Mouse (Mus musculus): ENCODE results near the gene Ptpn23. TPM values are rescaled to one million over a fixed set of nuclear protein-coding genes. Genes with fewer than 3 reads are reported as not detected.
"Not testable (repeated sequence)": the region's sequence is repeated elsewhere in the genome, so short reads cannot be mapped to it uniquely, and the experiment has no call there.

Ptpn23 gene
- total and polyA plus RNA-seq, 2 experiments from 2014 or later = 14.1 to 36.0 TPM

DNA sequence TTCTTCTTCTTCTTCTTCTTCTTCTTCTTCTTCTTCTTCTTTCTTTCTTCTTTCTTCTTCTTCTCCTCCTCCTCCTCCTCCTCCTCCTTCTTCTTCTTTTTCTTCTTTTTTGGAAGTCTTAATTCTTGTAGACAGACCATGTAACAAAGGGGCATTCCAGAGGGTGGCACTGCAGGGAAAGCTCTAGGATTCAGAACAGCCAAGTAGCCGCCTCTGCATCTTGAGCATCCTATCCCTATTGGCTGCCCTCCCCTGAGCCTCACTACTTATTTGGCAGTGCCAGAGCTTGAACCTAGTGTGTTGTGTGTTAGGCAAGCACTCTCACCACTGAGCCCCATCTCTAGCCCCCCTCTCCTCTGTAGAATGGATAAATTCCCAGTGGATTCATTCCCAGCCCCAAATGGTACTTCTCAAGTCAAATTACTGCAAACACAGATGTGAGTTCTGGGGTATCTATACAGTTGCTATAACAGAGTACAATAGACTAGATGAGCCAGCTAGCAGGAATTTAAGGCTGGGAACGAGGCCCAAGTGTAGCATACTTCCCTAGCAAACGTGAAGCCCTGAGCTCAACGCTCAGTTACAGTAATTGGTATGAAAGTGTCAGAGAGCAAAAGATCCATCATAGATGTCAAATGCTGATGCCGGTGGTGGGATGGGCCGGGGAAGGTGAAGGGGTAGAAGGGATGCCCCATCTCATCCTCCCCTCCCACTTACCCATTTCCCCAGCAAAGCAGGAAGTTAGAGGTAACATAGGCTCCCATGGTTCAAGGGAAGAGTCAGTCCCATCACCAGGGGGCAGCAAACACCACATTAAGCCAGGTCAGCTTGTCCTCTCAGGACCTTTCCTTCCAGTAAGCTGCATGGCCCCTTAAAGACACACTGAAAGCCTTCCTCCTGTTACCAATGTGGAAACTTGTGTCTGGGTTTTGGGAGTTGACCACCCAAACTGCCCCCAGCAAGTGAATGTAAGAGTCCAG lies 3.2 kb upstream of the Ptpn23 start:
- 39% methylated on average over 6 of the region's 6 CpGs for WGBS
- peak; percentile 87 for TF ChIP-seq CTCF (IDR thresholded peaks at IDR 0.05)
- peak; percentile 80 for DNase-seq (ENCODE audit: low spot score)
- no peaks in the 10 kb centered on the region for H3K27me3 ChIP-seq (ENCODE audit: insufficient read depth, low read length)
- H3K4me2 ChIP-seq (ENCODE audit: low read depth, low read length, poor library complexity, severe bottlenecking) = no peak overlapping the region
- H3K4me3 ChIP-seq (ENCODE audit: low read depth, low read length) = no peak overlapping the region
- H3K9ac ChIP-seq (replicated peaks; ENCODE audit: low read length, poor library complexity, severe bottlenecking) = no peak overlapping the region
- no peaks in the 10 kb centered on the region for H3K9me3 ChIP-seq (ENCODE audit: low read length)
- no peak overlapping the region for H3K27ac ChIP-seq (ENCODE audit: low read depth, low read length)
- no peaks in the 10 kb centered on the region for H3K36me3 ChIP-seq (ENCODE audit: insufficient read depth, low read length)
- H3K4me1 ChIP-seq (ENCODE audit: insufficient read depth, low read length) = peaks cover 7% of the 10 kb centered on the region
- ATAC-seq (ENCODE audit: low FRiP score) = no peak

DNA sequence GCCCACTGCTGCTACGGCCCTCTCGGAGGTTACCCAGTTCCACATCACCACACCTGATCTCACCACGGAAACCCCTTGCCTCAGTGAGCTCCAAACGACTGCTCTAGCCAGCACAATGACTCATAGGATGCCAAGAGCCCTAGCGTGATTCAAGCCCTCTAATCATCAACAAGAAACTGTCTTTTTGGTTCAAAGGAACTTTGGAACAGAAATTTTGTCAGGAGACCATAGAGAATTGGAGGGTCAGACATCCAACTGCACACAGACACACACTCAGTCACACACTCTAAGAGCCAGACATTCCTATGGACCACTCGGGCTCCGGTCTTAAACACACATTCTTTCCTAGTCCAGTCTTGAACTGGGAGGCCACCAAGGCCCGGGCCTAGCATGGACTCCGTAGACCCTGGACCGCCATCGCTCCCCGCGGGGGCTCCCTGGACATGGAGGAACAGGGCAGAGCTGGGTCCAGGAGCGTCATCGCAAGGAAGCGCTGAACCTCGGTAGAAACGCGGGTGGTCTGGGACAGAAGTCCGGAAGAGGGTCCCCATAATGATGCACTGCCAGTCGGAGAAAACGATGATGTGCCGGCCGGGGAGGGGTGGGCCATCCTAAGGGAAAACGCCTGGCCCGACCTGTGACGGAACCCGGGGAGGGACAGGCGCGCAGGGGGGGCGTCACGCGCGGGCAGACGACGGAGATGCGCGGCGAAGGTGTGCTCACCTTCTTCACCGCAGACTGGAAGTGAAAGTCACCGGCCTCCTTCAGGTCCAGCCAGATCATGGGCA lies 508 bp downstream of the Ptpn23 start:
- Histone ChIP-seq H3K9ac (replicated peaks; ENCODE audit: low read length, poor library complexity, severe bottlenecking) (peak overlapping the region; percentile 91), H3K4me3 (ENCODE audit: low read depth, low read length) (peak overlapping the region; percentile 67), H3K9me3 (ENCODE audit: low read length) (no peaks in the 10 kb centered on the region), H3K36me3 (ENCODE audit: insufficient read depth, low read length) (peaks cover under 1% of the 10 kb centered on the region; the same call in 1 of the 2 replicates), H3K27ac (ENCODE audit: low read depth, low read length) (peak overlapping the region; percentile 82), H3K4me1 (ENCODE audit: insufficient read depth, low read length) (peaks cover 7% of the 10 kb centered on the region), H3K4me2 (ENCODE audit: low read depth, low read length, poor library complexity, severe bottlenecking) (peak overlapping the region; percentile 88), H3K27me3 (ENCODE audit: insufficient read depth, low read length) (no peaks in the 10 kb centered on the region)
- ATAC-seq (ENCODE audit: low FRiP score) (peak; percentile 75), DNase-seq (ENCODE audit: low spot score) (no peak)
- 1% methylated on average over 41 of the region's 41 CpGs for WGBS
- TF ChIP-seq CTCF (IDR thresholded peaks at IDR 0.05) = no peak

DNA sequence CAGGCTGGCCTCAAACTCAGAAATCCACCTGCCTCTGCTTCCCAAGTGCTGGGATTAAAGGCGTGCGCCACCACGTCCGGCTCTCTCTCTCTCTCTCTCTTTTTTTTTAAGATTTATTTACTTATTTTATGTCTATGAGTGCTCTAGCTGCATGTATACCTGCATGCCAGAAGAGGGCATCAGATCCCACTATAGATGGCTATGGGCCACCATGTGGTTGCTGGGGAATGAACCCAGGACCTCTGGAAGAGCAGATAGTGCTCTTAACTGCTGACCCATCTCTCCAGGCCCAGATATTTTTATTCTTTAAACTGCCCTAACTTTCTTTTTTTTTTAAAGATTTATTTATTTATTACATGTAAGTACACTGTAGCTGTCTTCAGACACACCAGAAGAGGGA lies 4.8 kb downstream of the Ptpn23 start:
- H3K4me2 ChIP-seq (ENCODE audit: low read depth, low read length, poor library complexity, severe bottlenecking); H3K4me1 ChIP-seq (ENCODE audit: insufficient read depth, low read length); H3K4me3 ChIP-seq (ENCODE audit: low read depth, low read length); H3K9ac ChIP-seq (replicated peaks; ENCODE audit: low read length, poor library complexity, severe bottlenecking); H3K27me3 ChIP-seq (ENCODE audit: insufficient read depth, low read length); DNase-seq (ENCODE audit: low spot score); H3K27ac ChIP-seq (ENCODE audit: low read depth, low read length); H3K36me3 ChIP-seq (ENCODE audit: insufficient read depth, low read length); ATAC-seq (ENCODE audit: low FRiP score); H3K9me3 ChIP-seq (ENCODE audit: low read length): not testable (repeated sequence)
- TF ChIP-seq CTCF (IDR thresholded peaks at IDR 0.05) = peak; percentile 33
- WGBS = 83% methylated on average over 4 of the region's 4 CpGs

DNA sequence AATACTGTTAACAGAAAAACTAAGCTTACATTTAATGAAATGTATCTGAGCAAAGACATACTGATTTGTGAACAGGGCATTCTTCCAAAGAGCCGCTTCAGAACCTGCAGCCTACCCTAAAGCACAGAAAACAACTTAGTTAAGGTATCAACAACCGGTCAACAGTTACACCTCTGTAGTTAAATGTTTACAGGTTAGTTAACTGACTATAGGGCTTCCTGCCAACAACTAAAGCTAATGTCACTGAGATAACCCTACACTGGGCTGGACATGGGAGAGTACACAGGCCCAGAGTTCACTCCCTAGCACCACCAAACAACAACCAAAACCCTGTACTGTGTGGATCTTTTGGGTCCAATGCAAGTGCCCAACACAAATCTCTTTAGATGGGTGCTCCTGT lies 5.3 kb downstream of the Ptpn23 start:
- H3K4me2 ChIP-seq (ENCODE audit: low read depth, low read length, poor library complexity, severe bottlenecking) = no peak overlapping the region
- no peak for ATAC-seq (ENCODE audit: low FRiP score)
- 98% methylated on average over 2 of the region's 2 CpGs for WGBS
- H3K4me3 ChIP-seq (ENCODE audit: low read depth, low read length) = no peak overlapping the region
- H3K27ac ChIP-seq (ENCODE audit: low read depth, low read length) = no peak overlapping the region
- TF ChIP-seq CTCF (IDR thresholded peaks at IDR 0.05) = no peak
- peaks cover 10% of the 10 kb centered on the region; the same call in 1 of the 2 replicates for H3K36me3 ChIP-seq (ENCODE audit: insufficient read depth, low read length)
- H3K9me3 ChIP-seq (ENCODE audit: low read length) = no peaks in the 10 kb centered on the region
- DNase-seq (ENCODE audit: low spot score) = no peak
- H3K27me3 ChIP-seq (ENCODE audit: insufficient read depth, low read length) = no peaks in the 10 kb centered on the region
- H3K9ac ChIP-seq (replicated peaks; ENCODE audit: low read length, poor library complexity, severe bottlenecking) = no peak overlapping the region
- H3K4me1 ChIP-seq (ENCODE audit: insufficient read depth, low read length) = peaks cover 7% of the 10 kb centered on the region

GRCm38 (mm10) chr9:110400650-110401049 lies 7.4 kb downstream of the Ptpn23 start:
- Histone ChIP-seq H3K4me2 (ENCODE audit: low read depth, low read length, poor library complexity, severe bottlenecking) (no peak overlapping the region), H3K36me3 (ENCODE audit: insufficient read depth, low read length) (peaks cover 24% of the 10 kb centered on the region), H3K4me1 (ENCODE audit: insufficient read depth, low read length) (no peaks in the 10 kb centered on the region; the same call in 1 of the 2 replicates), H3K27ac (ENCODE audit: low read depth, low read length) (no peak overlapping the region), H3K9me3 (ENCODE audit: low read length) (no peaks in the 10 kb centered on the region), H3K27me3 (ENCODE audit: insufficient read depth, low read length) (no peaks in the 10 kb centered on the region), H3K9ac (replicated peaks; ENCODE audit: low read length, poor library complexity, severe bottlenecking) (no peak overlapping the region), H3K4me3 (ENCODE audit: low read depth, low read length) (no peak overlapping the region)
- TF ChIP-seq CTCF (IDR thresholded peaks at IDR 0.05) = no peak
- ATAC-seq (ENCODE audit: low FRiP score) (no peak), DNase-seq (ENCODE audit: low spot score) (no peak)
- 89% methylated on average over 5 of the region's 5 CpGs for WGBS

Measured in midbrain, postnatal 0 days (tissue).